Mouse (Mus musculus) left cerebral cortex, adult 9 months (tissue): ENCODE measurements at regions not wholly inside any gene's neighbourhood (a gene's known extent, or its start where the extent isn't known, plus 50 kb on each side); places are given as distances from the start of the nearest gene placed in this dataset.
A peak's percentile ranks its signal among the peaks of the same experiment; 100 is the strongest.

Experiments
- DNase-seq, 2 experiments: peaks; one replicate each; pipeline ENCODE4 v3.0.0; 2022; ENCODE audit warnings: low spot score in 2 of 2

DNA sequence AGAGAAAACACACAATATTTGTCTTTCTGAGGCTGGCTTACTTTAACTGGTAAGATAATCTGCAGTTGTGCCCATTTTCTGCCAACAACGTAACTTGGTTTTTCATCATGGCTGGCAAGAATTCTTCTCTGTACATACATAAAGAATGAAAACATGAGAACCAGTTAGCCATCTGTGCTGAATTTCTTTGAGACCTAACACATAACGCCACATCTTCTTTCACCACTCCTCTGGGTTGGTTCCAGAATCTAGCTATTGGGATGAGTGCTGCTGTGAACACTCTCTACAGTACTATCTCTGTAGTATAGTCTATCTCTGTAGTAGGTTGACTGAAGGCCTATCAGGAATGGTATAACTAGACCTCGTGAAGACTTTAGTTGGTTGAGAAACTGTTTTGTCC lies 132.1 kb downstream of the 1700020N01Rik start:
- DNase-seq: no peak

DNA sequence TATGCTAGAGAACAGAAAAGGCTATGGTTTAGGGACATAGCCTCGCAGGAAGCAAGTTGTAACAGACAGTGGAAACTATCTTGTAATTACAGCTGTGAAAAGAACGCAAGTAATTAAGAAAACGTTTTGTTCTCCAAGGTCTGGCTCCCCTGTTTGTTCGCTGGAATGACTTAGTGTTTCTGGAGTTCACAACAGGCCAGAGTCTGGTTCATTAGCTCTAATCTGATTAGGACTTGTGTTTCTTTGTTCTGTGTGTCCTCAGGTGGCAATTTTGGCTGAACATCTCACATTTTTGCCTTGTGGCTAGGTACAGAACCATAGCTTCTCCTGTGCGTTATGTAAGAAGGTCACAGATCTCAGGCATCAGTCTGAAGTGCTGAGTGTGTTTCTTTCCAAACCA lies 141.7 kb upstream of the Sgk1 start:
- DNase-seq: no peak

DNA sequence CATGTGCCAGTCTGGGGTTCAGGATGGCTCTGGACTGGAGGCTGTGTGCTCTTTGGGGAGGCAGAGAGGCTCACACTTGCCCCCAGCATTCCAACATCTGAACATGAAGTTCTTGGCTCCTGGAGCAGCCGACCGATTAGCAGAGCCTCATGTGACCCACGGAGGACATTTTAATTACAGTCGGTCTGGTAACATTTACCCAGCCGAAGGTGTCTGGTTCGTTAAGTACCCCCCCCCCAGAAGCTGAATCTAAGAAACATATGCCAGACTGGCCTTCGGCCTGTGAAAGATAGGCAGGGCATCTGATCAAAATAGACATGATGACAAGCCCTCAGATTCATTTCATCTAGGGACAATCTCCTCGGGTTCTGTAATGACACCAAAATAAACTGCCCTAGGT lies 140.4 kb upstream of the Sgk1 start:
- no peak for DNase-seq

DNA sequence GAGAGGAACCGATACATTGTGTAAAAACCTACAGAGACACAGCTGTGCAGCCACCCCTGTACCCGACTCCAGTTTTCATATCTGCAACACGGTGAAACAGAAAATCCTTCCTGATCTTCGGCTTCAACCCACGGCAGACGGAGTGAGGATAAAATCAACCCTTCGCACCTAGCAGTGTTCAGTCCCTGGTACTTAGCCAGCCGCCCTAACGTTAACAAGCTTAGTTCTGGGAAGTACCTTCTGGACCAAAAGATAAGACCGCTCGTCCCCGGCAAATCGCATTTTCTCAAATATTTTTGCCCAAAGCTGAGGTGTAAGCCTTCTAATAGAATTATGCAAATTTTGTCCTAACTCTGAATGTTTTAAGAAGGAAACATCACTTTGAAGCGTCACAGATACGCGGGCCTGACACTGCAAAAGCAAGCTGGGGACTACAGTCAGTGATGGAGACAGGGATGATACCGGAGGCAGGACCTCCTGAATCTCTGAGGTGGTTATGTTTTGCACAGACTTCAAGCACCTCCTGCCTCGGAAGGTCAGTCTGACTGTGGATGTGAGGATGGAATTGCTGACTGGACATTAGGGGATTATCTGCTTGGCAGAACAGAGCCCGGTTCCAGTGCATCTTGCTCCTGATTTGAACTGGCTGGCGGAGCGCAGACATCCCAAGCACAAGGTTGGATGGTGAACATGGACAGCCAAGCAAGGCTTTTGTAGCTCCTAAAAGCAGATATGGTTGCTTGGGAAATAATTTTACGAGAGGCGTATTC lies 139.8 kb upstream of the Sgk1 start:
- DNase-seq: no peak

DNA sequence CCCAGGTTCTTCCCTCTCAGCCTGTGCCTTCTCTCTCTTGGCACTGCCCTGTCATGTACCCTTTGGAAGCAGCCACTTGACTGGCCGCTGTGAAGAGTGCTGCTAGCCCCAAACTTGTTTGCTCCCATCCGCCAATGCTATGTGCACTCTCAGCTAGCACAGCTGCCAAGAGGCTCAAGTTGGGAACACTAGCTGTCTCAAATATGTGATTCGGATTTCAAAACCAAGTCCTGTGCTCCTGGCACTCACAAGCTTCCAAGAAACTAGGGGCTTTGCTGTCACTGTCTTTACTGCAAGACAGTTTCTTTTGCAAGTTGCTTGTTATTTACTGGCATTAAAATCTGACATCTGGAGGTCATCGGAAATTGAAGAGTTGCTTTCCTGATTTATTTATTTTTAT lies 138.6 kb upstream of the Sgk1 start:
- DNase-seq: no peak

DNA sequence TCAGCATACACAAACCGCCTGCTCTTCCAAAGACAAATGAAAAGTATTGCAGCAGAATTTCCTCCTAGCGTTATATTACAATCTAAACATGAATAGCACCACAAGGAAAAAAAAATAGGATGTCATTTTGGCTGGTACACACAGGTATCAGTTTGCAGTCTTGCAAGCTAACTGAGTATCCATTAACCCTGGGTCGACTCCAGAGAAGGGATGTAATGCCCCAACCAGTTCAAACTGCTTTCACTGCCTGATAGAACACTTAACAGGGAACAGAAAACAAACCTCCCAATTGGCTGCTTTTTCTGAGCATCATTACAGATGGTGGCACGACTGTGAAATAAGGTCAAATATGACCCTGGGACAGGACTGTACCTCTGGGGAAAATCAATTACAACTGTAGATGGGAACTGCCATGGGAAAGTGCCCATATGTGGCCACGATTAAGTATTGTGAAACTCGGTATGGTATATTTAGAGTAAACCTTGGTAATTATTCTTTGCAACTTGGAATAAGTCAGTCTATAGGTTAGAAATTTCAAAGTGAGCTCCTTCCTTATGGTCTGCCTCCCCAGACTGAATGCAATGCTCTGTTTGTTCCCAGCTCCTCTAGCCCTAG lies 137.5 kb upstream of the Sgk1 start:
- DNase-seq: no peak

DNA sequence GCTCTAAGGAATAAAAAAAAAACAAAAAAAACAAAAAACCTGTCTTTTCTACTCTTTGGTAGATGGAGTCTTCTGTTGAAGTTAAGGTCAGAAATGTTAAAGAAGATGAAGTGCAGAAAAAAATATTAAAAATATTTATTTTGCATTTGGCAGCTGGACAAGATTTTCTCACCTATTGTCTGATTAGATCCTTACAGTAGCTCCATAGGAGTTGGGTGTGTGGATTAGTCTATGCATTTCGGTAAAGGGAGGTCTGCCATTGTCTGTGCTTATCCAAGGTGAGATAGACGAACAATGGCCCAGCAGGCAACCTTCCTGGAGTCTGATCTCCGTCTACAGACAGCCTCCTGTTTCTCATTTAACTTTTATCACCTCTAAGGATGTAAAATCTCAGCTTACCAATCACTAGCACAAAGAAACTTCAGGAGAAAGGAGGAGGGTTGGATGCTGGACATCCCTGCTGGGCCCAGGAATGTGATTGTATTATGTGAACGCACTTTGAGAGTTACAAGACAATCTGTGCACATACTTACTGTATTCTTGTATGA lies 136.0 kb upstream of the Sgk1 start:
- no peak for DNase-seq

DNA sequence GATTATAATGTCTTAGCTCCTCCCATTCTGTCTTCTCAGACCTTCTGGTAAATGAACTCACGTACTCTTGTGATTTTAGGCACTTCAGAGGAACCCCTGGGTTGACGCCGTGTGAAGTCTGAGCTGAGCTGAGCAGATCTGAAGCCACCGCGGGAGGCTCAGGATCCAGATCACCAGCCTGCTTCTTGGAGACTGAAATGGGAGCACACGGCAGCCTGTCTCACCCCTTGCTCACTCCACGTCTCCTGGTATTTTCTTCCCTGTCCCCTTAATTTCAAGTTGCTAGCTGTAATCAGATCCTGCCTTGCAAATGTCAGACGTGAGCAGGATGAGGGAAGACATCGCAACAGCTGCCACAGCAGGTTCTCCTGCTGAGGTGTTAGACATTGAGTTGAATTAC lies 135.3 kb upstream of the Sgk1 start:
- DNase-seq: no peak

DNA sequence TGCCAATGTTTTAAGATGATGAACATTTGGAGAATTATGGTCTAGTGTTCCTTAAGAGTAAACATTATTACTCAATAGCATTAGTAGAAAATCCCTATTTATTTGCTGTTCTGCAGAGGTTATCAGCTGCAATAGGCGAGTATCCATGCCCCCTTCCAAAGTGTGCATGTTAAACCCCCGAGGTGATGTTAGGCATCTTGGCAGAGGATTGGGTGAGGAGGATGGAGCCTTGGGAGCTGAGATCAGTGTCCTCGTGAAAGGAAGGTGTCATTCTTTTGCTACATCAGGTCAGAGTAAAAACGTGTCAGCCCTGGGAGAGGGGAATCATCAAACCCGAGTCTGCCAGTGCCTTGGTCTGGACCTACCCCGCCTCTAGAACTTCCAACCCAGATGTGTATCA lies 130.7 kb upstream of the Sgk1 start:
- DNase-seq: no peak

DNA sequence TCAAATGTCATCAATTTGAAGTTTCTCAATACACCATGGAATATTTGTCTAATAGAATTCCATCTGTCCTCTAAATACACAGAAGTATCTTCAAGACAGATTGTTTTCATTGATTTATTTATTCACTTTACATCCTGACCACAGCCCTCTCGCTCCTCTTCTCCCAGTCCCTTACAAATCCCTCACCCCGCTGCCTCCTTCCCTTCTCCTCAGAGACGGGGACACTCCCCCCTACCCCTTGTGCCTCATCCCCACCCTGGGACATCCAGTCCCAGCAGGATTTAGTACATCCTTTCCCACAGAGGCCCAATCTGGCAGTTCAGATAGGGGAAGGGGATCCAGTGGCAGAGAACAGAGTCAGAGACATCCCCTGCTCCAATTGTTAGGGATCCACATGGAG lies 129.6 kb upstream of the Sgk1 start:
- no peak for DNase-seq

DNA sequence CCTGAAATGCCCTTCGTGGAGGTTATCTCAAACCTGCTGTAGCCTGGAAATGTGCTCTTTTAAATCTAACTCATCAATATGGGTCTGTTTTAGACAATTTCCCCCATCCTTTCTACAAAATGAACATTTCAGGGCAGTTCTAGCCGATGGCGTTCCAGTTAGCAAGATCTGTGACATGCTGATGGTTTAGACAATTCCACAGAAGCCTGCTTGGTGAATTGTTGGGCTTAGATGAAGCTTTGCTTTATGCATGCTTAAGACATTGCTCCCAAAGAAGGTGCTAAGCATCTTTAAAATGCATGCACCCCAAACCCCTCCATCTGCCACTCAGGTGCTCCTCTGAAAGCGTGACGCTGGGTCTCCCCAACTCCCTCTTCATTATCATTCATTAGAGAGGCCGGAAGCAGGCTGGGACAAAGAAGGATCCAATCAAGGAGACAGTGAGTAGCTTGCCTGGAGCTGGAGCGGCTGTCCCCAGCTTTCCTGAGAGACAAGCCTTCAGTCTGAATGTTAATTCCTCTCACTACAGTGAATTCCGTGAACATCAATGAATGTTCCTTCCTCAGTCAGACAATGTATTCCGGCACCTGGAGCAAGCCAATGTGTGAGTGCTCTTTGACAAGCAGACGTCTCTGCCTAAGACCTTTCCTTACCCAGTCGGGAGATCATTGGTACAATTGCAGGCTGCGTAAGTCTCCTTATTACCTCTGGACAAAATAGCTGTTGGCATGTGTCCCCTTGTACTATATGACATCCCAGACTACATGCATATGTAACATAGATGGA lies 127.0 kb upstream of the Sgk1 start:
- no peak for DNase-seq

DNA sequence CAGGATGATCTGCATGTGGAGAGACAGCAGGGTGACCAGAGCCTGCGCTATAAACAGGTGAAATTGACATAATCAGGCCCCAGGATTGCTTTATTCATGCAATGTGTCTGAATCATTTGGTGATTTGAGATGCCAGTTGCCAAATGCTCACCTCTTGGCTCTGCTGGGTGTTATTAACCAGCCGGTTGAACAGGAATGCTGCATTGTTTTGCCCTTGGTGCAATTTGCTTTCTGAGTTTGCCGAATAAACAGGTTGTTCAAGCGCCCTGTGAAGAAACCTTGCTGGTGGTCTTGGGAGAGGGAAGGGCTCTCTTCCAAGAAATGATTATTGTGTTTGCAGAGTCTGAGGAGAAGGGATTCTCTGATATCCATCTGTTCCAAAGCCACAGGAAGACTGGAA lies 126.3 kb upstream of the Sgk1 start:
- DNase-seq: no peak

DNA sequence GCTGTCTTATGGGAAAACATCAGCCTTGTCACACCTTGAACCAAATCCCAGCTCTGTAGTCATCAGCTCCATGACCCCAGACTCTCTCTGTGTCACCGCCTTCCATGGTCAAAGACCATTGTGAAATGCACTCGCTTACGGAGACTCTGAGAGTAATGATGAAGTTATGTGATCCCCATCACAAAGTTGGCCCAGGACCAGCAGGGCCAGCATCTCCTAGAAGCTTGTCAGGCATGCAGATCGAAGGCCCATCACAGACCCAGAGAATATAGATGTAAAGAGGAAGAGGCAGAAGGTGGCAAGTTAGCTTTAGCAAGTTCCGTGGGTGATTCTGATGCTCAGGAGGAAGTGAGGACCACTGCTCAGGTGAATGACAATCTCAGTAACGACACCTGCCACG lies 125.2 kb upstream of the Sgk1 start:
- DNase-seq: no peak

DNA sequence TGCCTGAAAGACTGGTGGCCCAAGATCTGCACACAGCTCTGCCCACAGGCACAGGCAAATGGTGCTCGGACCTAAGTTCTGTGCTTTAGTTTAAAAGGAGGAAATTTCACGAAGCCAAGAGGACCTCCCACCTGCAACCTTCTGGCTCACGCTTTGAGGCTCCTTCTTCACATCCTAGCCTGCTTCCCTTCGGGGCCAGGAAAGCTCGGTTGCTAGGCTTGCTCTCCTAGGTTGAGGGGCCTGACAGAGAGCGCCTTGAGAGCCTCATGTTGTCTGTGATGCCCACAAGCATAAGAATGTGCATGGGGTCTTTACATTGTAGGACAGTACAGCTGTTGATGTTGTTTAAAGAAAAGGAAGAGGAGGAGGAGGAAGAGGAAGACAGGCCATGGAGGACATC lies 123.9 kb upstream of the Sgk1 start:
- DNase-seq: no peak

DNA sequence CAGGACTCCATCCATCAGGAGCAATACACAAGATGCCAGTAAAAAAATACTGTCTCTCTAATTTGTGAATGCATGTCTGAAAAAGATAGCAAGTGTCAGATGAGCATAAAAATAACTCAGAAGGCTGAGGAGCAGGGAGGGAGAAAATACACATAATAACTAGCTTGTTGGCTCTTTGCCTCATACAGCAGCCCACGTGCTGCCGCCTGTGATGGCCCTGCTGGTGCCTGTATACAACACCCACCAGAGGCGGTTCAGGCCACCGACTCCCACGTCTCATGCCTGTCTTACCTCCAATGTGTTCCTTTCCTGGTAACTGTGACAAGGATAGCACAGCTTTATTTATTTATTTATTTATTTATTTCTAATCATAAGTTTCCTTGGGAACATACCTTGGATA lies 119.5 kb upstream of the Sgk1 start:
- DNase-seq: peak; percentile 35 to 59

DNA sequence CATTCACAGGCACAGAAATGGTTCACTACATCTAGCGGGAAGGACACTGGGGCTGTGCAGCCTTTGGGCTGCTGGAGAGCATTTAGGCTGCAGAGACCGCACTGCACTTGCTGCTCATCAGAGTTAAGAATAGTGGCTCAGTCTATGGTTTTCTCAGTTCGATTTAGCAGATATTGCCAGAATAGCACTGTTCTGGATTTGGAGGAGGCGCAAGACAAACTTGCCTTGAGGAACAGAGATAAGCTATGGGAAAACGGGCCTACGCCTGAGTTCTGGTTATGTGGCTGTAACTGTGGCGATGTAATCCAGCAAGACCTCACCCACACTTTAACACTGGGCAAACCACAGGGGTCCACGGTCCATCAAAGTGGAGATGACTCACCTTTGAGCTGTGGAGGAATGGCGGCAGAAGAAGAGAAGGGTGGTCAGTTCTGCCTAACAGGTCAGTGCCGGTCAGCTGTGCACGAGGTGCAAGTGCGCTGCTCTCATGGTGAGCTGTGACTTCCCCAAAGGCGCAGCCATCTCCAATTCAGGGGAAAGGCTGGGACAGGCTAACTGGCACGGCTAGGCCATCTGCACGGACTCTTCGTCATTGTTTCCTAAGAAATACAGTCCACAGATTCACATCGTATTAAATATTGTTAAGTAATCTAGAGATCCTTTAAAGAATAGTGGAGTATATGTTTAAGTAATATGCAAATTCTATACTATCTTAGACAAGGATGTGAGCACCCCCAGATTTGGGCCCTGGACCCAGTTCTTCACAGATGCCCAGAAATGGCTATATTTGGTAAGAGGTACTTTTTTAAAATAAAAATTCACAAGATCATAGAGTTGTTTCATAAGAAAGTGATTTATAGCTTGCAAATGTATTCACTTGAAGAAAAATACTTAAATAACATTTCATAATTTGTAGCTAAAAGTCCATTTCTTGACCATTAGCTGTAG lies 118.7 kb upstream of the Sgk1 start:
- peak in 1 of 2 experiments; percentile 34 for DNase-seq

DNA sequence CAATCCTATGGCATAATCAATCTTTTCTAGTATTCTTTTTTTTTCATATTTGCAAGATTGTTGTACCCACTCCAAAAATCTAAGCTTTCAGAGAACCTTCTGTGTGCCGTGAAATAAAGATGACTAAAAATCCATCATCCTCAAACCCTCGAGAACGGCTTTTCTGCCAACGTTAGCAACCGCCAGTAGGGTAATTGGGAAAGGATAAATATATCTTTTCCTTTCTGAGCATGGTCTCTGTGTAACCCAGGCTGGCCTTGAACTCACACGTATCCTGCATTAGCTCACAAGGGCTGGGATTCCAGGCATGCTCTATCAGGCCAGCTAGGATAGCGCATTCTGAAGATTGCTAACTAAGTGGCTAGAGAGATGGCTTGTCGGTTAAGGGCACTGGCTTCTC lies 117.9 kb upstream of the Sgk1 start:
- DNase-seq: no peak

DNA sequence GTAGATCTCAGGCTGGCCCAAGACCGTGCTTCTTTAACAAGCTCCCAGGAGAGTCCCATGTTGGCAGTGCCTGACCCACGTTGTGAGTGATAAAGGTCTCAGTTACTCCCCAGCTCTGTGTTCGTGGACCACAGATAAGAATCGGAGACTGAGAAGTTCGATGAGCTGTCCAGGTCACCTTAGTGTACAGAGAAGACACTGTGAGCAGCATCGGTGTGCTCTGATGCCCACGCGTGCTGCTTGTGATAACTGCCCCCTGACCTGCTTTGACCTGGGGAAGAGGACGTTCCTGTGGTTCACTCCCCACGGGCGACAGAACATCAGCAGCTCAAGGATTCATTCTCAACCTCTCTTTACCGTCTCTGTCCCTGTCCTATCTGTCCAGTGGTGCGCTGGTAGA lies 117.1 kb upstream of the Sgk1 start:
- no peak for DNase-seq

DNA sequence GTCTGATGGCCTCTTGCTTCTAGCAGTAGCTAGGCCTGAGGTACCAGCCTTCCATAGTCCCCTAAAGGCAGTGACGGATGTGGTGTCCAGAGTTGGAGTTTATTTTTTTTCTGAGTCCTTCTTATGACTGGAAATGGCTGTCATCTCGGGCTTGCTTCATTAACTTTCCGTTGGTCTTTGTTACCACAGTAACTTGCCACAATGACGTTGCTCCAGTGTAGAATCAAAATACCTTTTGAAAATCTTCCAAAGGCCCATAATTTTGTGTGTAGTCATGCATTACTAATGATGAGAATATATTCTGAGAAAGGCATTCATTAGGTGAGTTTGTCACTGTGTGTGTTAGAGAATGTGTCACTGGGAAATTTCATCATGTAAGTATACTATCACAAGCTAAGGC lies 108.4 kb upstream of the Sgk1 start:
- DNase-seq: no peak

DNA sequence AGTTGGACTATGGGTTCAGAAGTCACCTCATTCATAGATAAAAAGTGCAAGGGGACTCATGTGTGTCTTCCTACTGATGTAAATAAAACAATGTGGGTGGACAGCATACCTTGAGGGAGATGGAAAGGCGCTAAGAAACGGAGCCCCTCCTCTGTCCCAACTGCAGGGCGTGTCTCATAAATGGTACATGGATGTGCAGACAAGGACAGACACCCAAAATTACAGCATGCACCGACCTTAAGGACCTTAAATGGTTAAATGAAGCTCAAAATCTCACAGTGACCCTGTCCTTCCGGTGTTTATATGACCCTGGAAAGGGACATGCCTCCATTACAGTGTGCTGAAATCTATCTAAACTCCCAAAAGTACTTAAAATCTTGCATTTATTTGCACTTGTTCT lies 106.5 kb upstream of the Sgk1 start:
- no peak for DNase-seq

DNA sequence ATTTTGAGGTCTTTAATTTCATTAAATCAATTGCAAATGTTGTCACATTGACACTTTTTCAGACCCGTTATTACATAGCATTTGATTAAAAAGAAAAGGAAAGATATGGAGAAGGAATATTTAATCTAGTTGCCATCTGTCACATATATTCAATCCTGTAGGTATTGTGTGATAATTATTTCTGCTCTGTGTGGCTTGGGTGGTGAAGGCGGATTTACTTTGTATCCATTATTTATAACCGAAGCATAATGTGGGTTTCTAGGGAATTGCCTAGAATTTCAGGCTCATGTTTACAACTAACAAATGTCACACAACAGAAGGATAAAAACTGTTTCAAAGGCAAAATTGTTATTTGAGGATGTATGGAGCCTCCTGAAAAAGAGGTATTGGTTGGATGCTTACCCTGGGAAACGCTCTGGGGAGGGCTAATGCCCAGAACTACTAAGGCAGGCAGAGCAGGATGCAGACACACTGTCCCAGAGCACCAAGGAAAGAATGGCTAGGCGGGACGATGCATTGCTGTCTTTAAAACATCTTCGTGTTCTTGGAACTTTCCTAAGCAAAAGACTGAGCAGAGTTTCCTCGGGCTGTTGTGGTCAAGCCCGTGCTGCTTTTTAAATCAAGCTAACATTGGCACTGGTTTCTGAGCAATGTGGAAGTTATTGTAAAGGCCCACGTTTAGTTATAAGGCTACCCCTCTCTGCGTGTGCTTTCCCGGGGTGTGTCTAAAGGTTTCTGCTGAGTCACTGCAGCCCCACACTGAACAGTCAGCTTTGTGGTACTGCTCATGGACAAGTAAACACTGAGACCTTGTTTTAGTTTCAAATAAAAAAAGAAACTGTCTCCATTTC lies 105.8 kb upstream of the Sgk1 start:
- DNase-seq: no peak
